Mouse (Mus musculus) kidney, adult 2 months (tissue): Measurements from ENCODE around the gene Nav3.

Experiments used
- CTCF ChIP-seq: fragments of 200-500 bp; conservative IDR thresholded peaks from 2 replicates; pipeline ENCODE4 v1.5.1; 2011; ENCODE audit warnings: low read depth, mild to moderate bottlenecking, control low read depth, low read length, moderate library complexity, mixed read lengths; ENCODE audit not compliant: insufficient read depth, insufficient read length
- POLR2A ChIP-seq: fragments of 200-500 bp; IDR thresholded peaks from one replicate; pipeline ENCODE4 v1.6.1; 2011; ENCODE audit warnings: low read depth, low read length, control low read depth

- TF ChIP-seq CTCF (no peak), POLR2A (no peak)
These were observed 300.5 kb downstream of the Nav3 start for GRCm38 (mm10) chr10:110155494-110155893.
